Comparison of ENCODE assay signal across 9 mouse cellular contexts in genomic region chr2:180040406-180040805, GRCm38 (mm10). TPM values are rescaled to one million over a fixed set of nuclear protein-coding genes. Genes with fewer than 3 reads are reported as not detected.
DNase-seq lines count a peak whose midpoint lies in the region; ATAC-seq lines count a peak whose summit lies in the region.
"Had no signal": no experiment of that assay in that cellular context is flagged by ENCODE, and none has a peak within 500 bp of the region (broad histone marks: within the 10 kb centered on the region; RNA-seq: fewer than 3 reads in every experiment).

No protein-coding gene starts in this region.

- no peak for ATAC-seq in kidney, embryonic 16.5 days (ENCODE audit: low FRiP score, low TSS enrichment)
- ATAC-seq in embryonic facial prominence, embryonic 13.5 days (ENCODE audit: insufficient number of reproducible peaks, insufficient read depth, low FRiP score, low TSS enrichment, low read depth): no peak
- no peak for ATAC-seq in limb, embryonic 12.5 days (ENCODE audit: insufficient number of reproducible peaks, insufficient read depth, low FRiP score, low TSS enrichment, low read depth)
- ATAC-seq in neural tube, embryonic 14.5 days (ENCODE audit: low read depth): no peak

- H3K27me3 ChIP-seq in kidney, embryonic 16.5 days (ENCODE audit: insufficient read depth, low read length): no peaks in the 10 kb centered on the region
- no peaks in the 10 kb centered on the region for H3K27me3 ChIP-seq in embryonic facial prominence, embryonic 13.5 days
- no peaks in the 10 kb centered on the region for H3K27me3 ChIP-seq in limb, embryonic 12.5 days
- H3K27me3 ChIP-seq in neural tube, embryonic 14.5 days (ENCODE audit: control insufficient read depth, insufficient read depth, low read length): no peaks in the 10 kb centered on the region

- 34% methylated on average over 6 of the region's 6 CpGs for WGBS in kidney, embryonic 16.5 days
- WGBS in embryonic facial prominence, embryonic 13.5 days: 53% methylated on average over 6 of the region's 6 CpGs
- WGBS in limb, embryonic 12.5 days: 37% methylated on average over 6 of the region's 6 CpGs
- WGBS in neural tube, embryonic 14.5 days: 58% methylated on average over 6 of the region's 6 CpGs

- DNase-seq in kidney, postnatal 14 days: no peak
- DNase-seq in cerebellum, adult 8-10 months: no peak
- DNase-seq in cerebellum, postnatal 36 days: no peak
- DNase-seq in urinary bladder, adult 18-20 months (ENCODE audit: low spot score in 2 of 2): no peak
- DNase-seq: heart, adult 18-20 months had no signal

- peak overlapping the region; percentile 98 for H3K4me3 ChIP-seq in kidney, embryonic 16.5 days (ENCODE audit: low read length)
- 0 out of 2 replicates have a peak overlapping the region, but pooled peaks have one; percentile 94 for H3K4me3 ChIP-seq in embryonic facial prominence, embryonic 13.5 days
- peak overlapping the region; percentile 98; the same call in 1 of the 2 replicates for H3K4me3 ChIP-seq in limb, embryonic 12.5 days (replicated peaks)
- no peak overlapping the region for H3K4me3 ChIP-seq in neural tube, embryonic 14.5 days (ENCODE audit: low read depth, low read length)

- H3K9ac ChIP-seq in kidney, embryonic 16.5 days (replicated peaks; ENCODE audit: low read length): peak overlapping the region; percentile 42; the same call in 1 of the 2 replicates
- peak overlapping the region; percentile 94; the same call in 1 of the 2 replicates for H3K9ac ChIP-seq in embryonic facial prominence, embryonic 13.5 days
- H3K9ac ChIP-seq in limb, embryonic 12.5 days (replicated peaks): peak overlapping the region; percentile 14; the same call in 1 of the 2 replicates
- 0 out of 2 replicates have a peak overlapping the region, but pooled peaks have one; percentile 12 for H3K9ac ChIP-seq in neural tube, embryonic 14.5 days (replicated peaks; ENCODE audit: low read depth, low read length)

- H3K9me3 ChIP-seq in kidney, embryonic 16.5 days (ENCODE audit: low read length): no peaks in the 10 kb centered on the region
- H3K9me3 ChIP-seq in embryonic facial prominence, embryonic 13.5 days: no peaks in the 10 kb centered on the region
- H3K9me3 ChIP-seq in limb, embryonic 12.5 days: no peaks in the 10 kb centered on the region
- no peaks in the 10 kb centered on the region for H3K9me3 ChIP-seq in neural tube, embryonic 14.5 days (ENCODE audit: control insufficient read depth, low read length)

- H3K4me2 ChIP-seq in kidney, embryonic 16.5 days (replicated peaks; ENCODE audit: low read depth, low read length): peak overlapping the region; percentile 91
- H3K4me2 ChIP-seq in embryonic facial prominence, embryonic 13.5 days: peak overlapping the region; percentile 89
- H3K4me2 ChIP-seq in limb, embryonic 12.5 days: peak overlapping the region; percentile 87
- peak overlapping the region; percentile 81; the same call in 1 of the 2 replicates for H3K4me2 ChIP-seq in neural tube, embryonic 14.5 days (ENCODE audit: low read depth, low read length)

- H3K4me1 ChIP-seq in kidney, embryonic 16.5 days (ENCODE audit: insufficient read depth, low read length): peaks cover 35% of the 10 kb centered on the region
- H3K4me1 ChIP-seq in embryonic facial prominence, embryonic 13.5 days: peaks cover 39% of the 10 kb centered on the region
- peaks cover 34% of the 10 kb centered on the region for H3K4me1 ChIP-seq in limb, embryonic 12.5 days (replicated peaks)
- H3K4me1 ChIP-seq in neural tube, embryonic 14.5 days (ENCODE audit: control insufficient read depth, insufficient read depth, low read length): peaks cover 29% of the 10 kb centered on the region

- peaks cover 34% of the 10 kb centered on the region for H3K36me3 ChIP-seq in kidney, embryonic 16.5 days (ENCODE audit: insufficient read depth, low read length)
- H3K36me3 ChIP-seq in embryonic facial prominence, embryonic 13.5 days: peaks cover 38% of the 10 kb centered on the region
- H3K36me3 ChIP-seq in limb, embryonic 12.5 days: peaks cover 44% of the 10 kb centered on the region
- peaks cover 36% of the 10 kb centered on the region for H3K36me3 ChIP-seq in neural tube, embryonic 14.5 days (ENCODE audit: control insufficient read depth, insufficient read depth, low read length)

- H3K27ac ChIP-seq in kidney, embryonic 16.5 days (ENCODE audit: low read length): peak overlapping the region; percentile 47; the same call in 1 of the 2 replicates
- no peak overlapping the region for H3K27ac ChIP-seq in embryonic facial prominence, embryonic 13.5 days
- H3K27ac ChIP-seq in limb, embryonic 12.5 days: no peak overlapping the region
- H3K27ac ChIP-seq in neural tube, embryonic 14.5 days (ENCODE audit: low read depth, low read length): no peak overlapping the region

RNA-seq across cellular contexts. Expression of gene Psma7, which starts 1.8 kb away (rescaled TPM):
- 619 and 638 TPM in 2 replicates for polyA plus RNA-seq in kidney, embryonic 16.5 days (2015; fragmentation: Nextera tagmentation; extraction: Ambion mirVana)
- 578 and 596 TPM in 2 replicates for polyA plus RNA-seq in embryonic facial prominence, embryonic 13.5 days (2015; fragmentation: Nextera tagmentation; extraction: Ambion mirVana)
- 693 and 704 TPM in 2 replicates for polyA plus RNA-seq in limb, embryonic 12.5 days (2016; fragmentation: Nextera tagmentation; extraction: Ambion mirVana)
- 585 and 653 TPM in 2 replicates for polyA plus RNA-seq in neural tube, embryonic 14.5 days (2014; fragmentation: Nextera tagmentation; extraction: Ambion mirVana)

RNA-seq across cellular contexts. Expression of gene Ss18l1, which starts 1.9 kb away (rescaled TPM):
- 7.0 and 7.4 TPM in 2 replicates for polyA plus RNA-seq in kidney, embryonic 16.5 days (2015; fragmentation: Nextera tagmentation; extraction: Ambion mirVana)
- 6.2 and 8.2 TPM in 2 replicates for polyA plus RNA-seq in embryonic facial prominence, embryonic 13.5 days (2015; fragmentation: Nextera tagmentation; extraction: Ambion mirVana)
- polyA plus RNA-seq in limb, embryonic 12.5 days (2016; fragmentation: Nextera tagmentation; extraction: Ambion mirVana): 7.3 and 8.7 TPM in 2 replicates
- polyA plus RNA-seq in neural tube, embryonic 14.5 days (2014; fragmentation: Nextera tagmentation; extraction: Ambion mirVana): 57.8 and 58.8 TPM in 2 replicates

RNA-seq across cellular contexts. Expression of gene Lsm14b, which starts 15.6 kb away (rescaled TPM):
- polyA plus RNA-seq in kidney, embryonic 16.5 days (2015; fragmentation: Nextera tagmentation; extraction: Ambion mirVana): 4.8 and 7.0 TPM in 2 replicates
- polyA plus RNA-seq in embryonic facial prominence, embryonic 13.5 days (2015; fragmentation: Nextera tagmentation; extraction: Ambion mirVana): 11.1 and 11.4 TPM in 2 replicates
- polyA plus RNA-seq in limb, embryonic 12.5 days (2016; fragmentation: Nextera tagmentation; extraction: Ambion mirVana): 13.6 and 14.2 TPM in 2 replicates
- 14.1 and 17.3 TPM in 2 replicates for polyA plus RNA-seq in neural tube, embryonic 14.5 days (2014; fragmentation: Nextera tagmentation; extraction: Ambion mirVana)

RNA-seq across cellular contexts. Expression of gene Mtg2, which starts 30.0 kb away (rescaled TPM):
- polyA plus RNA-seq in kidney, embryonic 16.5 days (2015; fragmentation: Nextera tagmentation; extraction: Ambion mirVana): 27.3 and 29.6 TPM in 2 replicates
- 21.8 and 29.1 TPM in 2 replicates for polyA plus RNA-seq in embryonic facial prominence, embryonic 13.5 days (2015; fragmentation: Nextera tagmentation; extraction: Ambion mirVana)
- 29.6 and 30.9 TPM in 2 replicates for polyA plus RNA-seq in limb, embryonic 12.5 days (2016; fragmentation: Nextera tagmentation; extraction: Ambion mirVana)
- 33.3 and 34.2 TPM in 2 replicates for polyA plus RNA-seq in neural tube, embryonic 14.5 days (2014; fragmentation: Nextera tagmentation; extraction: Ambion mirVana)

Comparison
In these comparisons a context has a peak if more than half of its experiments do, and no peak if none do; other contexts are left out.
1. H3K9ac ChIP-seq: peak in every context shown above with its lines; median percentile 94 in embryonic facial prominence, embryonic 13.5 days; 42 in kidney, embryonic 16.5 days; 14 in limb, embryonic 12.5 days; 12 in neural tube, embryonic 14.5 days.